Mouse (Mus musculus) lung, postnatal 0 days (tissue): Measurements from ENCODE around the gene Mdn1. TPM values are rescaled to one million over a fixed set of nuclear protein-coding genes. Genes with fewer than 3 reads are reported as not detected.

Source experiments
- ATAC-seq: fragments of 200-750 bp; cut with Nextera tagmentation; 2 replicates; pipeline ENCODE4 v1.8.0; 2017; ENCODE audit warnings: moderate library complexity
- DNase-seq: peaks from one replicate; pipeline ENCODE4 v3.0.0-alpha.2; 2016; ENCODE audit warnings: low spot score
- H3K27ac ChIP-seq: fragments of 300-500 bp; sonication (generic); 2 replicates; pipeline ENCODE4 v1.5.1; 2014; ENCODE audit warnings: antibody characterized with exemption, mild to moderate bottlenecking, low read length, mixed read lengths
- H3K27me3 ChIP-seq: fragments of 300-500 bp; sonication (generic); replicated peaks from 2 replicates; pipeline ENCODE4 v1.6.1; 2014; ENCODE audit warnings: low read length, mixed read lengths; ENCODE audit not compliant: insufficient read depth
- H3K36me3 ChIP-seq: fragments of 300-500 bp; sonication (generic); 2 replicates; pipeline ENCODE4 v1.6.1; 2014; ENCODE audit warnings: low read length, mixed read lengths; ENCODE audit not compliant: insufficient read depth
- H3K4me1 ChIP-seq: fragments of 300-500 bp; sonication (generic); 2 replicates; pipeline ENCODE4 v1.6.1; 2014; ENCODE audit warnings: antibody characterized with exemption, low read depth, low read length, mixed read lengths; ENCODE audit not compliant: insufficient read depth
- H3K4me2 ChIP-seq: fragments of 300-500 bp; sonication (generic); replicated peaks from 2 replicates; pipeline ENCODE4 v1.6.1; 2014; ENCODE audit warnings: low read depth, mild to moderate bottlenecking, low read length, moderate library complexity, mixed read lengths
- H3K4me3 ChIP-seq: fragments of 300-500 bp; sonication (generic); 2 replicates; pipeline ENCODE4 v1.5.1; 2014; ENCODE audit warnings: low read depth, low read length
- H3K9ac ChIP-seq: fragments of 300-500 bp; sonication (generic); replicated peaks from 2 replicates; pipeline ENCODE4 v1.6.1; 2014; ENCODE audit warnings: low read depth, mild to moderate bottlenecking
- H3K9me3 ChIP-seq: fragments of 300-500 bp; sonication (generic); 2 replicates; pipeline ENCODE4 v1.6.1; 2016; ENCODE audit warnings: low read length, mixed read lengths
- CTCF ChIP-seq: IDR thresholded peaks from 2 replicates; pipeline ENCODE4 v1.5.1; 2016; ENCODE audit warnings: antibody characterized with exemption, mild to moderate bottlenecking
- EP300 ChIP-seq: IDR thresholded peaks from 2 replicates; pipeline ENCODE4 v1.6.1; 2016; ENCODE audit warnings: antibody characterized with exemption, mild to moderate bottlenecking, control low read depth
- WGBS: fragments of 180-500 bp; shearing (Covaris S2); extraction: QIAGEN DNeasy Blood & Tissue Kit; methylation state at CpG from one replicate; pipeline ENCODE4 v1.1.7; 2014; 5-methylcytosine and 5-hydroxymethylcytosine counted together
- polyA plus RNA-seq: library from polyadenylated mRNA; unstranded; fragments of >200 nt; fragmentation: Nextera tagmentation; extraction: Ambion mirVana; gene quantifications from 2 replicates; pipeline ENCODE4 v1.2.1, GENCODE M21; 2015

The Mdn1 gene
- polyA plus RNA-seq, 1 experiment from 2014 or later: 3.2 TPM

- TF ChIP-seq CTCF: no peak
- no peak for TF ChIP-seq EP300
- Histone ChIP-seq H3K27me3 (no peaks in the 10 kb centered on the region), H3K4me1 (no peaks in the 10 kb centered on the region), H3K36me3 (no peaks in the 10 kb centered on the region), H3K4me2 (no peak overlapping the region), H3K9ac (no peak overlapping the region), H3K27ac (no peak overlapping the region), H3K4me3 (no peak overlapping the region), H3K9me3 (no peaks in the 10 kb centered on the region)
- DNase-seq: no peak
- WGBS: 53% methylated on average over 6 of the region's 6 CpGs
- ATAC-seq: peak; percentile 11; the same call in 1 of the 2 replicates
Observed at GRCm38 (mm10) chr4:32683061-32683582, 26.2 kb downstream of the Mdn1 start.

- Histone ChIP-seq H3K27ac (no peak overlapping the region), H3K9me3 (no peaks in the 10 kb centered on the region), H3K27me3 (no peaks in the 10 kb centered on the region), H3K36me3 (peaks cover 6% of the 10 kb centered on the region), H3K4me2 (no peak overlapping the region), H3K9ac (no peak overlapping the region), H3K4me1 (no peaks in the 10 kb centered on the region), H3K4me3 (no peak overlapping the region)
- ATAC-seq (no peak), DNase-seq (no peak)
- no peak for TF ChIP-seq EP300
- TF ChIP-seq CTCF: no peak
- WGBS: 93% methylated on average over 1 of the region's 1 CpGs
Observed at GRCm38 (mm10) chr4:32717733-32718132, 60.8 kb downstream of the Mdn1 start.

GRCm38 (mm10) chr4:32745394-32745793, 88.5 kb downstream of the Mdn1 start:
- Histone ChIP-seq H3K36me3 (peaks cover 13% of the 10 kb centered on the region), H3K4me1 (no peaks in the 10 kb centered on the region), H3K9me3 (no peaks in the 10 kb centered on the region), H3K4me3 (no peak overlapping the region), H3K27ac (no peak overlapping the region), H3K9ac (no peak overlapping the region), H3K27me3 (no peaks in the 10 kb centered on the region), H3K4me2 (no peak overlapping the region)
- DNase-seq: peak; percentile 13
- 85% methylated on average over 6 of the region's 6 CpGs for WGBS
- TF ChIP-seq EP300 (no peak), CTCF (peak; percentile 32)
- ATAC-seq: no peak

- Histone ChIP-seq H3K27me3 (no peaks in the 10 kb centered on the region), H3K36me3 (peaks cover 9% of the 10 kb centered on the region), H3K4me1 (no peaks in the 10 kb centered on the region), H3K9me3 (no peaks in the 10 kb centered on the region), H3K9ac (no peak overlapping the region), H3K27ac (no peak overlapping the region), H3K4me2 (no peak overlapping the region), H3K4me3 (no peak overlapping the region)
- TF ChIP-seq EP300: no peak
- TF ChIP-seq CTCF: no peak
- WGBS: 93% methylated on average over 7 of the region's 7 CpGs
- DNase-seq (no peak), ATAC-seq (no peak)
Observed at GRCm38 (mm10) chr4:32748396-32748795, 91.5 kb downstream of the Mdn1 start.

GRCm38 (mm10) chr4:32750711-32751110, 93.8 kb downstream of the Mdn1 start:
- no peak for DNase-seq
- H3K9ac ChIP-seq: no peak overlapping the region
- no peak overlapping the region for H3K4me2 ChIP-seq
- no peak overlapping the region for H3K27ac ChIP-seq
- peaks cover 9% of the 10 kb centered on the region for H3K36me3 ChIP-seq
- no peak overlapping the region for H3K4me3 ChIP-seq
- no peaks in the 10 kb centered on the region for H3K4me1 ChIP-seq
- no peaks in the 10 kb centered on the region for H3K27me3 ChIP-seq
- WGBS: 84% methylated on average over 1 of the region's 1 CpGs
- no peaks in the 10 kb centered on the region for H3K9me3 ChIP-seq
- TF ChIP-seq EP300 (no peak), CTCF (no peak)
- ATAC-seq: no peak

GRCm38 (mm10) chr4:32757430-32757829, 100.5 kb downstream of the Mdn1 start:
- no peak for TF ChIP-seq EP300
- no peak for TF ChIP-seq CTCF
- H3K4me3 ChIP-seq: no peak overlapping the region
- no peaks in the 10 kb centered on the region for H3K9me3 ChIP-seq
- H3K27me3 ChIP-seq: no peaks in the 10 kb centered on the region
- no peak overlapping the region for H3K9ac ChIP-seq
- H3K4me2 ChIP-seq: no peak overlapping the region
- no peaks in the 10 kb centered on the region for H3K4me1 ChIP-seq
- H3K27ac ChIP-seq: no peak overlapping the region
- no peaks in the 10 kb centered on the region; the same call in 1 of the 2 replicates for H3K36me3 ChIP-seq
- DNase-seq (no peak), ATAC-seq (no peak)
- 89% methylated on average over 2 of the region's 2 CpGs for WGBS

GRCm38 (mm10) chr4:32767471-32767870, 110.6 kb downstream of the Mdn1 start:
- Histone ChIP-seq H3K27ac (no peak overlapping the region), H3K36me3 (peaks cover 9% of the 10 kb centered on the region; the same call in 1 of the 2 replicates), H3K4me3 (no peak overlapping the region), H3K9me3 (no peaks in the 10 kb centered on the region), H3K27me3 (no peaks in the 10 kb centered on the region), H3K4me1 (no peaks in the 10 kb centered on the region), H3K4me2 (no peak overlapping the region), H3K9ac (no peak overlapping the region)
- DNase-seq (no peak), ATAC-seq (no peak)
- WGBS: 76% methylated on average over 7 of the region's 7 CpGs
- TF ChIP-seq CTCF: no peak
- TF ChIP-seq EP300: no peak
